Mouse (Mus musculus) hindbrain, postnatal 0 days (tissue): ENCODE measurements around the gene Ppp1cb. TPM values are rescaled to one million over a fixed set of nuclear protein-coding genes. Genes with fewer than 3 reads are reported as not detected.

ENCODE experiments used
- ATAC-seq: fragments of 200-750 bp; cut with Nextera tagmentation; 2 replicates; pipeline ENCODE4 v1.8.0; 2017; ENCODE audit warnings: mild to moderate bottlenecking, moderate TSS enrichment, moderate library complexity
- DNase-seq: peaks from one replicate; pipeline ENCODE4 v3.0.0-alpha.2; 2015; ENCODE audit warnings: low spot score
- H3K27ac ChIP-seq: fragments of 300-500 bp; sonication (generic); 2 replicates; pipeline ENCODE4 v1.5.1; 2014; ENCODE audit warnings: mild to moderate bottlenecking
- H3K27me3 ChIP-seq: fragments of 300-500 bp; sonication (generic); 2 replicates; pipeline ENCODE4 v1.6.1; 2014; ENCODE audit warnings: low read length, mixed read lengths; ENCODE audit not compliant: insufficient read depth
- H3K36me3 ChIP-seq: fragments of 300-500 bp; sonication (generic); 2 replicates; pipeline ENCODE4 v1.6.1; 2014; ENCODE audit warnings: low read length, mixed read lengths; ENCODE audit not compliant: insufficient read depth
- H3K4me1 ChIP-seq: fragments of 300-500 bp; sonication (generic); 2 replicates; pipeline ENCODE4 v1.6.1; 2014; ENCODE audit warnings: antibody characterized with exemption, low read length, mixed read lengths; ENCODE audit not compliant: insufficient read depth
- H3K4me2 ChIP-seq: fragments of 300-500 bp; sonication (generic); 2 replicates; pipeline ENCODE4 v1.6.1; 2014; ENCODE audit warnings: low read depth, mild to moderate bottlenecking, low read length, moderate library complexity, mixed read lengths
- H3K4me3 ChIP-seq: fragments of 300-500 bp; sonication (generic); 2 replicates; pipeline ENCODE4 v1.5.1; 2014; ENCODE audit warnings: low read length
- H3K9ac ChIP-seq: fragments of 300-500 bp; sonication (generic); replicated peaks from 2 replicates; pipeline ENCODE4 v1.6.1; 2014; ENCODE audit warnings: mild to moderate bottlenecking, low read length, moderate library complexity, mixed read lengths
- H3K9me3 ChIP-seq: fragments of 300-500 bp; sonication (generic); 2 replicates; pipeline ENCODE4 v1.6.1; 2016; ENCODE audit warnings: low read length, mixed read lengths
- CTCF ChIP-seq: IDR thresholded peaks from 2 replicates; pipeline ENCODE4 v1.5.1; 2016; ENCODE audit warnings: antibody characterized with exemption, control low read depth, low read depth
- WGBS: fragments of 180-500 bp; shearing (Covaris S2); extraction: QIAGEN DNeasy Blood & Tissue Kit; methylation state at CpG from one replicate; pipeline ENCODE4 v1.1.7; 2014; 5-methylcytosine and 5-hydroxymethylcytosine counted together
- polyA plus RNA-seq: library from polyadenylated mRNA; unstranded; fragments of >200 nt; fragmentation: Nextera tagmentation; extraction: Ambion mirVana; gene quantifications from 2 replicates; pipeline ENCODE4 v1.2.1, GENCODE M21; 2015
- total RNA-seq: library from RNA; depleted of rRNA; stranded (reverse); fragments of >200 nt; gene quantifications from 2 replicates; pipeline ENCODE4 v1.2.3, GENCODE M21; 2014

Gene Ppp1cb
- total and polyA plus RNA-seq, 2 experiments from 2014 or later = 110 to 199 TPM

DNA sequence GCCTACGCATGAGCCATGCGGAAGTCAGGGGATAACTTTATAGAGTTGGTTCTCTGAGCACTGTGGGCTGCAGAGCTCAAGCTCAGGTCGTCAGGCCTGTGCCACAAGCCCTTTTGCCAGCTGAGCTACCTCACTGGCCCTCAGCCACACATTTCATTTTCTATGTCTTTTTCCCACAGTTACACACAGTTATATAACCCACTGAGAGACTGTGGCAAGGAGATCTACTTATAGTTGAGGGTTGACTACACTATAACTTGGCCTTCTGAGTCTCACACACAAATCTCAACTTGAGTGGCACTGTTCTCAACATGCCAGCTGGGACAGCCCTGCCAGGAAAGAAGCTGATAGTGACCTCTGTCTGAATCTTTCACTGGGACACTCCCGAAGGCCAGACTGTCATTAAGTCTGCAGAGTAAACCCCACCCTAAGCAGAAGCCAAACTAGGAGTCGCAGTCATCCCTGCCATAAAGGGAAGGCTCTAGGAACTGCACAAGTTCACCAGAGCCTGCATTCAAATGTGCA is 44.1 kb upstream of the Ppp1cb start:
- Histone ChIP-seq H3K27ac (no peak overlapping the region), H3K4me3 (no peak overlapping the region), H3K9me3 (no peaks in the 10 kb centered on the region), H3K36me3 (no peaks in the 10 kb centered on the region), H3K9ac (no peak overlapping the region), H3K4me2 (no peak overlapping the region), H3K27me3 (no peaks in the 10 kb centered on the region), H3K4me1 (peaks cover 8% of the 10 kb centered on the region; the same call in 1 of the 2 replicates)
- DNase-seq = no peak
- ATAC-seq = no peak
- no peak for TF ChIP-seq CTCF
- WGBS = 75% methylated on average over 5 of the region's 5 CpGs

DNA sequence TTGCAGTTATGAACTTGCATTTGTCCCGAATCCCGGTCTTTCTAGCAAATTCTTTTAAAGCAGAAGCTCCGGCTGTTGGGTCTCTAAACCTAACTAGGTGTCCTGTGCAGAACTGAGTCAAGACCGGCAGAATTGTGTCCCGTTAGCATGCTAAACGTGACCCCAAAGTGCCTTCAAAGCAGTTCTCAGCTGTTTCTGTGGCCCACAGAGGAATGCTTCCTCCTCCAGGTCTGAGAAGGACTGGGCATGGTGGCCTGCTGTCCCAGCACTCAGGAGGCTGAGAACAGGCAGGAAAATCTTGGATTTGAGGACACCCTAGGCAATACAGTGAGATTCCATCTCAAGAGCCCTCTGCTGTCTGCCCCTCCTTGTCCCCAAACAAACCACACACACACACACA is 43.1 kb upstream of the Ppp1cb start:
- H3K27ac ChIP-seq = no peak overlapping the region
- 88% methylated on average over 6 of the region's 6 CpGs for WGBS
- ATAC-seq (no peak), DNase-seq (no peak)
- H3K9ac ChIP-seq = no peak overlapping the region
- peaks cover 8% of the 10 kb centered on the region; the same call in 1 of the 2 replicates for H3K4me1 ChIP-seq
- no peak overlapping the region for H3K4me3 ChIP-seq
- H3K27me3 ChIP-seq = no peaks in the 10 kb centered on the region
- no peak overlapping the region for H3K4me2 ChIP-seq
- no peak for TF ChIP-seq CTCF
- H3K9me3 ChIP-seq = no peaks in the 10 kb centered on the region
- H3K36me3 ChIP-seq = no peaks in the 10 kb centered on the region

DNA sequence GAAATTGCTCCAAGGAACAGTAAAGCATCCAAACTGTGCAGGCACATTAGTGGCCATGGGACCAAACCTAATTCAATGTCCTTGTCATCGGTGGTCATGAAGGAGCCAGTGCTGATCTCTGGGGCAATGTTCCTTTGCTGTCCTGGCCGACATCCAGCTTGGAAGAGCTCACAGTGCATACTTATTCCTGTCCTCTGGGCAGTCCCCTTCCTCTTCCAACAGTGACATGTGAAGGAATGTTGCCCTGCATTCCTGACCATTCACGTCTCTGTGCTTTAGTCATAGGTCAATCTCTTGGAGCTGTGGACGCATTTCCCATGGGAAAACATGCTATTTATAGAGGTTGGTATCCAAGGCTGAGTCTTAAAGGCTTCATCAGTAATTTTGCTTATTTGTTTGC is 41.8 kb upstream of the Ppp1cb start:
- no peak for TF ChIP-seq CTCF
- H3K9me3 ChIP-seq = no peaks in the 10 kb centered on the region
- H3K27me3 ChIP-seq = no peaks in the 10 kb centered on the region
- H3K36me3 ChIP-seq = no peaks in the 10 kb centered on the region
- no peak overlapping the region for H3K27ac ChIP-seq
- DNase-seq (peak; percentile 53), ATAC-seq (peak; percentile 73)
- H3K4me3 ChIP-seq = no peak overlapping the region
- peaks cover 8% of the 10 kb centered on the region; the same call in 1 of the 2 replicates for H3K4me1 ChIP-seq
- no peak overlapping the region for H3K4me2 ChIP-seq
- WGBS = 30% methylated on average over 4 of the region's 4 CpGs
- H3K9ac ChIP-seq = no peak overlapping the region

DNA sequence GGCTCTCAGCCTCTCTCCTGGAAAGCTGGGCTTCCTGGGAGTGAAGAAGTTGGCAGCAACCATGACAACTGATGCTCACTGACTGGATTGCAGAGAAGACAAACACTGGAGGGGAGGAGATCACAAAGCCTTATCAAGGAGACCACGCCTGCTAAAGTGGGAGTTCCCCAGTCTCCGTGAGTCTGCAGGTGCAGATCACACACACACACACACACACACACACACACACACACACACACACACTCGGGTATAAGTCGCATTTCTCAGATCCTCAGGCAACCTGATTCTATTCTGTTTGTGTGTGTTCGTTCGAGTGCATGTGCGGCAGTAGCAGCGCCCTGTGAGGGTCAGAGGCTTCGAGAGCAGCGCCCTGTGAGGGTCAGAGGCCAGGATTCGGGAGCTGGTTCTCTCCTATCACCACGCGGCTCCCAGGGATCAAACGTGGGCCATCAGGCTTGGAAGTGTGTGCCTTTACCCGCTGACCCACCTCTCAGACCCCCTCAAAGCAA is 36.5 kb upstream of the Ppp1cb start:
- 19% methylated on average over 15 of the region's 15 CpGs for WGBS
- Histone ChIP-seq H3K9ac (no peak overlapping the region), H3K27me3 (no peaks in the 10 kb centered on the region), H3K4me1 (peaks cover 4% of the 10 kb centered on the region; the same call in 1 of the 2 replicates), H3K27ac (no peak overlapping the region), H3K4me2 (peak overlapping the region; percentile 27), H3K36me3 (no peaks in the 10 kb centered on the region), H3K4me3 (no peak overlapping the region), H3K9me3 (no peaks in the 10 kb centered on the region)
- DNase-seq (no peak), ATAC-seq (no peak)
- TF ChIP-seq CTCF = no peak

DNA sequence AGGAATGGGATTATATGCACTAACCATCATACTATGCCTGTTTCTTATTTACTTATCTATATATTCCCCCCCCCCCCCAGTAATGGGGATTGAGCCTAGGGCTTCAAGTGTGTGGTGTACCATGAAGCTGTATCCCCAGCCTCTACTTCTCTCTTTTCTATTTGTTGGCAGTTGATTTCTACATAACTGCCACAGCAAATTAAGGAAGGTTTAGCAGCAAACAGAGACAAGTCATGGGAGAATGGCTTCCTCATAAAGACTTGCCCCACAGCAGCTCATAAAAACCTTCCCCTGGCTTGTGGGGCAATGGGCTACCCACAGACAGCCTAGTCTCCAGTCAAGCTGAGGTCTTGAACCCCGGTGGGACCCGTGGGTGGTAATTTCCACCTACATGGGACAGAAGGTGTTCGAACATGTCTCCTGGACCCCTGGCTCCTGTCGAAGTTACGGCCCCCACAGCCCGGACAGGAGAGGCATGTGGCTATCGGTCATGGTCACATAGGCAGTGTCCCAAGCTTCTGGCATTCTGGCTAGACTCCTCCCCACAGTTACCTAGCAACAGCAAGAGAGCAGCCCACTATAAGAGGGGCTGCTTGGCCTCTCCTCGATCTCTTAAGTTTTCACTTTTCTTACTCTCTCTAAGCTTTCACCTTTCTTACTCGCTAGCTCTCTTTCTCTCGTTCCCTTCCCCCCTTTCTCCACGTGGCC is 35.1 kb upstream of the Ppp1cb start:
- no peak for TF ChIP-seq CTCF
- no peak for ATAC-seq

DNA sequence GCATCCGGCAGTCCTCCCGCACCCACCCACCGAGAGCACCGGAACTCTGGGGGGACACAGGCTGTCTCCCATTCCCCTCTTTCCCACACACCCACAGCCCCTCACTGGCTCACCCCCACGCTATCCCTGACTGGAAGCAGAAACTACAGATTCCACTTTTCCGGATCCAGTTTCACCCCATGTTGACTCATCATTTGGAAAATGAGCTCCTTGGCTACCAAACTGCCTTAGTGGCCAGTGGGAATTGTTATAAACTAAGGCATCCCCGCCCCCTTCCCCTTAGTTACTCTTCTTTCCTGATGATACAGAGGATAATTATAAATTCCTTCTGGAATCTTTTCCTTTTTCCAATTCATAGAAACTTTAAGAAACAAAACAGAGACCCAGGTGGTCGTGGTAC is 34.2 kb upstream of the Ppp1cb start:
- TF ChIP-seq CTCF = no peak
- DNase-seq (no peak), ATAC-seq (no peak)
- no peaks in the 10 kb centered on the region for H3K9me3 ChIP-seq
- H3K4me3 ChIP-seq = no peak overlapping the region
- no peak overlapping the region for H3K4me2 ChIP-seq
- no peaks in the 10 kb centered on the region for H3K27me3 ChIP-seq
- H3K27ac ChIP-seq = no peak overlapping the region
- peaks cover 4% of the 10 kb centered on the region; the same call in 1 of the 2 replicates for H3K4me1 ChIP-seq
- H3K36me3 ChIP-seq = no peaks in the 10 kb centered on the region
- WGBS = 89% methylated on average over 8 of the region's 8 CpGs
- H3K9ac ChIP-seq = no peak overlapping the region

More for the DNA sequence above, 35.1 kb upstream of the Ppp1cb start:
- DNase-seq = no peak
- Histone ChIP-seq H3K9me3 (no peaks in the 10 kb centered on the region), H3K27me3 (no peaks in the 10 kb centered on the region), H3K4me3 (no peak overlapping the region), H3K36me3 (no peaks in the 10 kb centered on the region), H3K9ac (no peak overlapping the region), H3K4me1 (peaks cover 4% of the 10 kb centered on the region; the same call in 1 of the 2 replicates), H3K4me2 (no peak overlapping the region), H3K27ac (no peak overlapping the region)
- 37% methylated on average over 11 of the region's 11 CpGs for WGBS
